Mouse (Mus musculus): ENCODE results near the gene Fam166b. TPM values are rescaled to one million over a fixed set of nuclear protein-coding genes. Genes with fewer than 3 reads are reported as not detected.

Gene Fam166b
- total RNA-seq, 1 experiment from 2014 or later, result not detected

- ATAC-seq (ENCODE audit: extremely low read depth, insufficient number of reproducible peaks, low FRiP score, poor library complexity, severe bottlenecking), result no peak
Measured at GRCm38 (mm10) chr4:43415221-43416070, 13.5 kb downstream of the Fam166b start.

GRCm38 (mm10) chr4:43414761-43415160 lies 14.2 kb downstream of the Fam166b start:
- ATAC-seq (ENCODE audit: extremely low read depth, insufficient number of reproducible peaks, low FRiP score, poor library complexity, severe bottlenecking), result no peak

- no peak for ATAC-seq (ENCODE audit: extremely low read depth, insufficient number of reproducible peaks, low FRiP score, poor library complexity, severe bottlenecking)
Measured at GRCm38 (mm10) chr4:43407071-43407920, 21.6 kb downstream of the Fam166b start.

- no peak for ATAC-seq (ENCODE audit: extremely low read depth, insufficient number of reproducible peaks, low FRiP score, poor library complexity, severe bottlenecking)
Measured at GRCm38 (mm10) chr4:43406162-43406971, 22.6 kb downstream of the Fam166b start.

GRCm38 (mm10) chr4:43404697-43405096 lies 24.2 kb downstream of the Fam166b start:
- ATAC-seq (ENCODE audit: extremely low read depth, insufficient number of reproducible peaks, low FRiP score, poor library complexity, severe bottlenecking), result no peak

GRCm38 (mm10) chr4:43402212-43402611 lies 26.7 kb downstream of the Fam166b start:
- no peak for ATAC-seq (ENCODE audit: extremely low read depth, insufficient number of reproducible peaks, low FRiP score, poor library complexity, severe bottlenecking)

- ATAC-seq (ENCODE audit: extremely low read depth, insufficient number of reproducible peaks, low FRiP score, poor library complexity, severe bottlenecking), result no peak
Measured at GRCm38 (mm10) chr4:43401486-43401885, 27.4 kb downstream of the Fam166b start.

- no peak for ATAC-seq (ENCODE audit: extremely low read depth, insufficient number of reproducible peaks, low FRiP score, poor library complexity, severe bottlenecking)
Measured at GRCm38 (mm10) chr4:43400976-43401375, 28.0 kb downstream of the Fam166b start.

GRCm38 (mm10) chr4:43399391-43400131 lies 29.4 kb downstream of the Fam166b start:
- no peak for ATAC-seq (ENCODE audit: extremely low read depth, insufficient number of reproducible peaks, low FRiP score, poor library complexity, severe bottlenecking)

- no peak for ATAC-seq (ENCODE audit: extremely low read depth, insufficient number of reproducible peaks, low FRiP score, poor library complexity, severe bottlenecking)
Measured at GRCm38 (mm10) chr4:43398829-43399331, 30.1 kb downstream of the Fam166b start.

GRCm38 (mm10) chr4:43398014-43398413 lies 30.9 kb downstream of the Fam166b start:
- no peak for ATAC-seq (ENCODE audit: extremely low read depth, insufficient number of reproducible peaks, low FRiP score, poor library complexity, severe bottlenecking)

GRCm38 (mm10) chr4:43396381-43396780 lies 32.6 kb downstream of the Fam166b start:
- no peak for ATAC-seq (ENCODE audit: extremely low read depth, insufficient number of reproducible peaks, low FRiP score, poor library complexity, severe bottlenecking)

- ATAC-seq (ENCODE audit: extremely low read depth, insufficient number of reproducible peaks, low FRiP score, poor library complexity, severe bottlenecking), result no peak
Measured at GRCm38 (mm10) chr4:43395836-43396235, 33.1 kb downstream of the Fam166b start.

GRCm38 (mm10) chr4:43395147-43395546 lies 33.8 kb downstream of the Fam166b start:
- ATAC-seq (ENCODE audit: extremely low read depth, insufficient number of reproducible peaks, low FRiP score, poor library complexity, severe bottlenecking), result no peak

GRCm38 (mm10) chr4:43394345-43394891 lies 34.5 kb downstream of the Fam166b start:
- ATAC-seq (ENCODE audit: extremely low read depth, insufficient number of reproducible peaks, low FRiP score, poor library complexity, severe bottlenecking), result no peak

- ATAC-seq (ENCODE audit: extremely low read depth, insufficient number of reproducible peaks, low FRiP score, poor library complexity, severe bottlenecking), result no peak
Measured at GRCm38 (mm10) chr4:43391521-43392050, 37.3 kb downstream of the Fam166b start.

- ATAC-seq (ENCODE audit: extremely low read depth, insufficient number of reproducible peaks, low FRiP score, poor library complexity, severe bottlenecking), result no peak
Measured at GRCm38 (mm10) chr4:43389845-43390440, 39.0 kb downstream of the Fam166b start.
